Mouse (Mus musculus) liver, embryonic 16.5 days (tissue): Measurements from ENCODE around the gene Fbxl17. TPM values are rescaled to one million over a fixed set of nuclear protein-coding genes. Genes with fewer than 3 reads are reported as not detected.

Experiments used
- ATAC-seq: fragments of 200-750 bp; cut with Nextera tagmentation; 2 replicates; pipeline ENCODE4 v1.8.0; 2017; ENCODE audit warnings: low read depth, mild to moderate bottlenecking, moderate number of reproducible peaks, moderate library complexity
- H3K27ac ChIP-seq: fragments of 300-500 bp; sonication (generic); 2 replicates; pipeline ENCODE4 v1.5.1; 2014; ENCODE audit warnings: mild to moderate bottlenecking, low read length
- H3K27me3 ChIP-seq: fragments of 300-500 bp; sonication (generic); 2 replicates; pipeline ENCODE4 v1.6.1; 2014; ENCODE audit warnings: low read depth, low read length, mixed read lengths; ENCODE audit not compliant: control insufficient read depth, insufficient read depth
- H3K36me3 ChIP-seq: fragments of 300-500 bp; sonication (generic); 2 replicates; pipeline ENCODE4 v1.6.1; 2014; ENCODE audit warnings: mild to moderate bottlenecking; ENCODE audit not compliant: control insufficient read depth, insufficient read depth
- H3K4me1 ChIP-seq: fragments of 300-500 bp; sonication (generic); 2 replicates; pipeline ENCODE4 v1.6.1; 2014; ENCODE audit warnings: low read depth, low read length, mixed read lengths; ENCODE audit not compliant: control insufficient read depth
- H3K4me2 ChIP-seq: fragments of 300-500 bp; sonication (generic); 2 replicates; pipeline ENCODE4 v1.6.1; 2014; ENCODE audit warnings: low read depth, low read length, mixed read lengths
- H3K4me3 ChIP-seq: fragments of 300-500 bp; sonication (generic); 2 replicates; pipeline ENCODE4 v1.5.1; 2014; ENCODE audit warnings: low read depth, mild to moderate bottlenecking, low read length
- H3K9ac ChIP-seq: fragments of 300-500 bp; sonication (generic); 2 replicates; pipeline ENCODE4 v1.6.1; 2014; ENCODE audit warnings: low read depth, low read length
- H3K9me3 ChIP-seq: fragments of 300-500 bp; sonication (generic); replicated peaks from 2 replicates; pipeline ENCODE4 v1.6.1; 2016; ENCODE audit warnings: low read length; ENCODE audit not compliant: control insufficient read depth
- WGBS: fragments of 180-500 bp; shearing (Covaris S2); extraction: QIAGEN DNeasy Blood & Tissue Kit; methylation state at CpG from one replicate; pipeline ENCODE4 v1.1.7; 2014; ENCODE audit not compliant: insufficient replicate concordance; 5-methylcytosine and 5-hydroxymethylcytosine counted together
- polyA plus RNA-seq: library from polyadenylated mRNA; unstranded; fragments of >200 nt; fragmentation: Nextera tagmentation; extraction: Ambion mirVana; gene quantifications from 2 replicates; pipeline ENCODE4 v1.2.1, GENCODE M21; 2015

Fbxl17 gene
- polyA plus RNA-seq, result 1.0 and 1.3 TPM in 2 replicates

DNA sequence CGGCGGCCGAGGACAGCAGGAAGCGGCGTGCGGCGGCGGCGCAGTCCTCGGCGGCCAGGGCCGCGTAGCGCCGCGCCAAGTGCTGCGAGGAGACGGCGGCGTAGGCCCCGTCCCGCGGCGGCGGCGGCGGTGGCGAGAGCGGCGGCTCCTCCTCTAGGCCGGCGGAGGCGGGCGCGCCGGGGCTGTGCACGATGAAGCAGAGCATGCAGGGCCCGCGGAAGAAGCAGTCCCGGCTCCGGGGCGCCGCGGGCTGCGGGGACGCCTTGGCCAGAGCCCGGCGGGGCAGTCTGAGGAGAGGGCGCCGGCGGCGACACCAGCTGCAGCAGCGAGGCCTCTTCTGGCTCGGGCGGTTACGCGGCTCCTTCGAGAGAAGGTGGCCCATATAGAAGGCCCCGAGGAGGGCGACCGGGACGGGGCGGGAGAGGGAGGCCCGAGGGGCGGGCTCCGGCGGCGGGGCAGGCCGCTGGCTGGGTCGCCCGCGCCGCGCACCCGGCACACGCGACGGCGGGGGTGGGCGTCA, at the start of gene Fbxl17:
Fbxl17 (minus strand) TSS at position 382 of the 520 bp plus-strand sequence.
- peak; percentile 68 for ATAC-seq
- WGBS, result 1% methylated on average over 51 of the region's 80 CpGs
- Histone ChIP-seq H3K9me3 (no peaks in the 10 kb centered on the region), H3K27me3 (no peaks in the 10 kb centered on the region), H3K36me3 (no peaks in the 10 kb centered on the region), H3K27ac (peak within 1 kb of the TSS; percentile 89), H3K4me3 (peak within 1 kb of the TSS; percentile 82), H3K4me2 (peak within 1 kb of the TSS; percentile 76), H3K4me1 (peaks cover 31% of the 10 kb centered on the region), H3K9ac (peak within 1 kb of the TSS; percentile 85)

DNA sequence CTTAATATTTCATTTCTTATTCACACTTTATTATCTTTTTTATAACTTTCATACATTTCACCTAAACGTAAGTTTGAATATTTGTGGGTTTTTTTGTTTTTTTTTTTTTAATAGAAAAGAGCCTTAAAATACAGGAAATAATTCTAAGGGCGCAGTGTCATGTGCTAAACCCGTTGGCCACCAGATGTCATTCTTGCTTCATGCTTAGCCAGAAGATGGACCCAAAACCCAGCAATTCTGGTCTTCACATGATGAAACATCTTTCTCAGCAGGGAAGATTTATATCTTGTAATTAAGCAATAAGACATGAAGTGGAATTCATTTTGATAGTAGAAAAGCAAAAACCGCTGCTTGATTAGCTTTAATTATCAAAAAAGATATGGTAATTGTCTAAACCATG, 47.6 kb upstream of the Fbxl17 start:
- no peak for ATAC-seq
- H3K27ac ChIP-seq, result no peak overlapping the region
- H3K4me1 ChIP-seq, result no peaks in the 10 kb centered on the region
- H3K9me3 ChIP-seq, result no peaks in the 10 kb centered on the region
- no peak overlapping the region for H3K9ac ChIP-seq
- no peak overlapping the region for H3K4me3 ChIP-seq
- WGBS, result 73% methylated on average over 4 of the region's 4 CpGs
- H3K27me3 ChIP-seq, result no peaks in the 10 kb centered on the region
- no peak overlapping the region for H3K4me2 ChIP-seq
- no peaks in the 10 kb centered on the region for H3K36me3 ChIP-seq

DNA sequence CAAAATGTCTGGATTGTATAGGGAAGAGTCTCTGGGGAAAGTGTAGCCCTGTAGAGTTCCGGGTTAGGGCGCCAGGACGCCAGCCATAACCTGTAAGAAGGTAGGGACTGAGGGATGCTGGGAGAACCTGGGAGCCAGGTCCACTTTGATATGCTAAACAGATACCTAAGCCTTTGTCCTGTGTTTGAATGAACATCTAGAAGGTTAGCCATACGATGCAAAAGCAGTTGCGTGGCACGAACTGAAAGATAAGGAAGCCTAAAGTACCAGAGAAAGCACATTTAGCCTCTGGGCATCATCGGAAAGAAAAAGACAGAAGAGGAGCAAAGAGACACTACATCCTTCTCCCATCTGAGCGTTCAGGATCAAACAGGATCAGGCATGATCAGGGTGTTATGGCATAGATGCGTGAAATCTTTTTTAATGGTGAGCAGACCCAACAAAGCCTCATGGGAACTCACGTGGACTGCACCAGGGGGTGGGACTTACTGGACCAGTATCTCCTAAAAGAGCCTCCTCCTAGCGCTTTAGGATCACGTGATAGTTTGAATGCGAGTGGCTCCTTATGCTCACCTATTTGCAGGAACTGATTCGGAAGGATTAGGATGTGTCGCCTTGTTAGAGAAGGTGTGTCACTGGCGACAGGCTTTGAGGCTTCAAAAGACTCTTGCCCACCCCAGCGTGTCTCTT, 34.9 kb upstream of the Fbxl17 start:
- WGBS, result 71% methylated on average over 17 of the region's 17 CpGs
- no peaks in the 10 kb centered on the region for H3K36me3 ChIP-seq
- H3K9me3 ChIP-seq, result no peaks in the 10 kb centered on the region
- no peak overlapping the region for H3K4me2 ChIP-seq
- no peak overlapping the region for H3K9ac ChIP-seq
- no peak overlapping the region for H3K27ac ChIP-seq
- no peaks in the 10 kb centered on the region for H3K27me3 ChIP-seq
- H3K4me1 ChIP-seq, result no peaks in the 10 kb centered on the region
- no peak for ATAC-seq
- no peak overlapping the region for H3K4me3 ChIP-seq

DNA sequence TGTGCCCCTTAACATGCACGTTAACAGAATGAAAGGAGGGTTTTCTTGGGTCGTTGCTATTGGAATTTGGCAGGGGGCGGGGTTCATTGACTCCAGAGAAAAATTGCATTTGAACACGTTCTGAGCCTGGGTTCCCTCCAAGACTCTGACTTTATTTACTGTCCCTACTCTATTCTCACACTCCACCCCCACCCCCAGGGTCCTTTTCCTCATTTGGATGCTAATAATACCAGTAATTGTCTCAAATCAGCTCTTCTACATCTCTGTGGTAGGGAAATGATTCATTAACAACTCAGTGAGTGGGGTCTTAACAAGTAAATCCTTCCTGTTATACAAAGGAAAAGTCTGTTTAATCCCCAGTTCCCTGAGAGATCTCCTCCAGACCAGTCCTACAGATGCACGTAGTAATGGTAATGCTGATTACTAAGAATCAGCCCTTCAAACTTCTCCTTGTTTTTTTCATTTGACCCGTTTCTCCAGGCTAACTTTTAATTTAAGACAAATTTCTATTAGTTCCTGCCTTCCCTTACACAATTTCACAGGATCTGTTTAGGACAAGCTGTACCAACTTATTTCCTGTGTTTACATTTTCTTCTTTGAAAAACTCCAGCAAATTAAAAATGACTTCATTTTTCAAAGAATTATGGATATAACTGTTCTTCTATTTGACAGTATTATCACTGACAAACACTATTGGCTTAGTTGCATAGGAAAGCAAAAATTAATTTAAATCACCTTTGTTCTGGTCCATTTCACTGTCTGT, 33.4 kb upstream of the Fbxl17 start:
- Histone ChIP-seq H3K9ac (no peak overlapping the region), H3K27ac (no peak overlapping the region), H3K4me2 (no peak overlapping the region), H3K4me1 (no peaks in the 10 kb centered on the region), H3K36me3 (no peaks in the 10 kb centered on the region), H3K27me3 (no peaks in the 10 kb centered on the region), H3K4me3 (no peak overlapping the region), H3K9me3 (no peaks in the 10 kb centered on the region)
- ATAC-seq, result no peak
- 47% methylated on average over 6 of the region's 6 CpGs for whole genome bisulfite sequencing

DNA sequence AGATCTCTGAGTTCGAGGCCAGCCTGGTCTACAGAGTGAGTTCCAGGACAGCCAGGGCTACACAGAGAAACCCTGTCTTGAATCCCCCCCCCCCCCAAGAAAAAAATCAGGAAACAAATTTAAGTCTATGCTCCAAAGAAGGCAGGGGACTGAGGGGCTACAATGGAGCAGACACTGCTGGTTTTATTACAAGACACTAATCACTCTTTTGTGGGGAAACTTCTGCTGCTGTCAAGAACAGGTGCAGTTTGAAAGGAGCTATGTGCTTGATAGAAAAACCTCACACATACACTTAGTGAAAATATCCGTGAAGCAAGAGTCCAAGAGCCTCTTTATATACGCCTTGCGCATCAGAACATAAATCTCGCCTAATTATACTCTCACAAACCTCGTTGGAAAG, 29.7 kb upstream of the Fbxl17 start:
- 67% methylated on average over 6 of the region's 6 CpGs for WGBS
- Histone ChIP-seq H3K27me3 (no peaks in the 10 kb centered on the region), H3K36me3 (no peaks in the 10 kb centered on the region), H3K4me3 (no peak overlapping the region), H3K4me1 (no peaks in the 10 kb centered on the region), H3K27ac (no peak overlapping the region), H3K4me2 (no peak overlapping the region), H3K9me3 (no peaks in the 10 kb centered on the region), H3K9ac (no peak overlapping the region)
- ATAC-seq, result no peak

DNA sequence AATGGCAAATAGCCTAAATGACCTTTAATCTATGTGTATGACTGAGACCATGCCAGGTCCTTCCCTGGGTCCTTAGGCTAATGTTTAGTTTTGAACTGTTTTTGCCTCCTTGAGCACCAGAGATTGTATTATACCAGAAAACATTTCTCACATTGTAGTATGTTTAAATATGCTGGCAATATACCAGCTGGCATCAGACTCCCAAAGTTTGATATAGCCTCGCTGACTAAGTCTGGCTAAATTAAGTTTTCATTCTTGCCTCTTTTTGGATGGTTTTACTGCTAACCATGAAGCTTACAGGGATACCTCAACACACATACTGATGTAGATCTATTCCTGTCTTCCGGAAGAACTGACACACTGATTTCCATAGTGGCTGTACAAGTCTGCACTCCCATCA, 20.9 kb upstream of the Fbxl17 start:
- H3K36me3 ChIP-seq, result no peaks in the 10 kb centered on the region

DNA sequence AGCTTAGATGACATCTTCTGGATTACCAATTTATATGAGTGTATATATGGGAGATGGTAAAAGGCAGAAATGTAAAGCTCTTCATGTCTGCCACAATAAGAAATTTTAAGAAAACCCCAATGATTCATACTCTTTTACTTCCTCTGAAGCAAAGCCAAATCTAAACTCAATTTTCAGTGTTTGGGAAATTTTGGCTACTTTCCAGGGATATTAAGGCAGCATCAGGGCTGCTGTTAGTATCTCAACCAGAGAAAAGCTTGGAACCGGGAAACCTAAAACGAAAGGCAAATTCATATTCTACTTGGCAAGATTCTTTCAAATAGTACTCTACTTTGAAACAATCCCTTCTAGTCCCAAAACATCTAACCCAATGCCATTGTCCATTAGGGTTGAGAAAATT, 10.6 kb upstream of the Fbxl17 start:
- ATAC-seq, result no peak
- H3K9ac ChIP-seq, result no peak overlapping the region
- H3K27me3 ChIP-seq, result no peaks in the 10 kb centered on the region
- no peaks in the 10 kb centered on the region for H3K4me1 ChIP-seq
- H3K36me3 ChIP-seq, result no peaks in the 10 kb centered on the region
- no peak overlapping the region for H3K27ac ChIP-seq
- H3K9me3 ChIP-seq, result no peaks in the 10 kb centered on the region
- no peak overlapping the region for H3K4me2 ChIP-seq
- H3K4me3 ChIP-seq, result no peak overlapping the region
- WGBS, result 73% methylated on average over 2 of the region's 2 CpGs

More for the DNA sequence above, 20.9 kb upstream of the Fbxl17 start:
- 62% methylated on average over 2 of the region's 2 CpGs for WGBS
- no peak for ATAC-seq
- Histone ChIP-seq H3K27me3 (no peaks in the 10 kb centered on the region), H3K4me2 (no peak overlapping the region), H3K4me1 (no peaks in the 10 kb centered on the region), H3K9me3 (no peaks in the 10 kb centered on the region), H3K27ac (no peak overlapping the region), H3K4me3 (no peak overlapping the region), H3K9ac (no peak overlapping the region)

DNA sequence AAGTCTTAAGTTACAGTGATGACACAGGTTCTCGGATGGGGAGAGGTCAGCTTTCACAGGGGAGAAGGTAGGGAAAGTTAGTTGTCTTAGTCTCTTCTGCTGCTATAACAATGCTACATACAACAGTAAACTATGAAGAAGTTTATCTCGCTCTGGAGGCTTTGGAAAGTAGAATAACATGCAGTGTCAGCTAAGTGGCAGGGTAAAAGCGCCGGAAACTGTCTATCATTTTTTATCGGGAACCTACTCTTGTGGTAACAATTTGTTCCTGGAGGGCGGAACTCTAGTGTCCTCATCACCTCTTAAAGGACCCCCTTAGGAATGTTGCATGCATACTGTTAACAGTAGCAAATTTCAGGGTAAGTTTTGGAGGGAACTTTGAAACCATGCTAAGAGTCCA, 1.3 kb upstream of the Fbxl17 start:
- no peaks in the 10 kb centered on the region for H3K9me3 ChIP-seq
- H3K4me1 ChIP-seq, result peaks cover 25% of the 10 kb centered on the region
- H3K4me2 ChIP-seq, result peak overlapping the region; percentile 76
- WGBS, result 78% methylated on average over 6 of the region's 6 CpGs
- no peaks in the 10 kb centered on the region for H3K27me3 ChIP-seq
- no peak overlapping the region; the same call in 1 of the 2 replicates for H3K9ac ChIP-seq
- peak overlapping the region; percentile 82; the same call in 1 of the 2 replicates for H3K4me3 ChIP-seq
- H3K36me3 ChIP-seq, result no peaks in the 10 kb centered on the region
- no peak overlapping the region for H3K27ac ChIP-seq
- ATAC-seq, result no peak
